Mouse (Mus musculus): ENCODE data around the gene Kidins220. TPM values are rescaled to one million over a fixed set of nuclear protein-coding genes. Genes with fewer than 3 reads are reported as not detected.
A peak's percentile ranks its signal among the peaks of the same experiment; 100 is the strongest.

The Kidins220 gene
- total RNA-seq, 2 experiments from 2014 or later: 65.7 to 67.7 TPM

- DNase-seq (ENCODE audit: low spot score in 2 of 2): no peak
Observed at GRCm38 (mm10) chr12:24962362-24962967, 12.3 kb upstream of the Kidins220 start.

GRCm38 (mm10) chr12:24963393-24964022, 11.2 kb upstream of the Kidins220 start:
- DNase-seq (ENCODE audit: low spot score in 2 of 2): no peak

GRCm38 (mm10) chr12:24965406-24965805, 9.3 kb upstream of the Kidins220 start:
- DNase-seq (ENCODE audit: low spot score in 2 of 2): no peak

- no peak for DNase-seq (ENCODE audit: low spot score in 2 of 2)
Observed at GRCm38 (mm10) chr12:24966046-24966445, 8.7 kb upstream of the Kidins220 start.

GRCm38 (mm10) chr12:24971490-24972200, 3.1 kb upstream of the Kidins220 start:
- no peak for DNase-seq (ENCODE audit: low spot score in 2 of 2)

- no peak for DNase-seq (ENCODE audit: low spot score in 2 of 2)
Observed at GRCm38 (mm10) chr12:24972371-24973350, 2.1 kb upstream of the Kidins220 start.

GRCm38 (mm10) chr12:24973586-24973985, 1.1 kb upstream of the Kidins220 start:
- no peak for DNase-seq (ENCODE audit: low spot score in 2 of 2)

GRCm38 (mm10) chr12:24975115-24975733, 499 bp downstream of the Kidins220 start:
- peak; percentile 23 to 47 for DNase-seq (ENCODE audit: low spot score in 2 of 2)

- no peak for DNase-seq (ENCODE audit: low spot score in 2 of 2)
Observed at GRCm38 (mm10) chr12:24985226-24985625, 10.5 kb downstream of the Kidins220 start.

- DNase-seq (ENCODE audit: low spot score in 2 of 2): no peak
Observed at GRCm38 (mm10) chr12:24995350-24995749, 20.6 kb downstream of the Kidins220 start.

- DNase-seq (ENCODE audit: low spot score in 2 of 2): no peak
Observed at GRCm38 (mm10) chr12:25005350-25005749, 30.6 kb downstream of the Kidins220 start.

GRCm38 (mm10) chr12:25009957-25010356, 35.2 kb downstream of the Kidins220 start:
- DNase-seq (ENCODE audit: low spot score in 2 of 2): no peak

- DNase-seq (ENCODE audit: low spot score in 2 of 2): no peak
Observed at GRCm38 (mm10) chr12:25010416-25010815, 35.7 kb downstream of the Kidins220 start.

- no peak for DNase-seq (ENCODE audit: low spot score in 2 of 2)
Observed at GRCm38 (mm10) chr12:25011733-25012367, 37.1 kb downstream of the Kidins220 start.

GRCm38 (mm10) chr12:25012555-25013540, 38.1 kb downstream of the Kidins220 start:
- no peak for DNase-seq (ENCODE audit: low spot score in 2 of 2)

GRCm38 (mm10) chr12:25014307-25014927, 39.7 kb downstream of the Kidins220 start:
- DNase-seq (ENCODE audit: low spot score in 2 of 2): no peak

GRCm38 (mm10) chr12:25014938-25015337, 40.2 kb downstream of the Kidins220 start:
- no peak for DNase-seq (ENCODE audit: low spot score in 2 of 2)

- no peak for DNase-seq (ENCODE audit: low spot score in 2 of 2)
Observed at GRCm38 (mm10) chr12:25016995-25017394, 42.3 kb downstream of the Kidins220 start.
